Mouse (Mus musculus) neural tube, embryonic 15.5 days (tissue): ENCODE data around the gene Lrrc23. TPM values are rescaled to one million over a fixed set of nuclear protein-coding genes. Genes with fewer than 3 reads are reported as not detected.

Experiments used
- ATAC-seq: fragments of 200-750 bp; cut with Nextera tagmentation; 2 replicates; pipeline ENCODE4 v1.8.0; 2017; ENCODE audit warnings: mild to moderate bottlenecking, moderate TSS enrichment, moderate library complexity; ENCODE audit not compliant: low FRiP score
- H3K27ac ChIP-seq: fragments of 300-500 bp; sonication (generic); replicated peaks from 2 replicates; pipeline ENCODE4 v1.5.1; 2015; ENCODE audit warnings: mild to moderate bottlenecking, inconsistent platforms
- H3K27me3 ChIP-seq: fragments of 300-500 bp; sonication (generic); replicated peaks from 2 replicates; pipeline ENCODE4 v1.6.1; 2015; ENCODE audit warnings: inconsistent platforms
- H3K36me3 ChIP-seq: fragments of 300-500 bp; sonication (generic); 2 replicates; pipeline ENCODE4 v1.6.1; 2015; ENCODE audit warnings: inconsistent platforms
- H3K4me1 ChIP-seq: fragments of 300-500 bp; sonication (generic); 2 replicates; pipeline ENCODE4 v1.6.1; 2015; ENCODE audit warnings: inconsistent platforms
- H3K4me2 ChIP-seq: fragments of 300-500 bp; sonication (generic); 2 replicates; pipeline ENCODE4 v1.6.1; 2015; ENCODE audit warnings: inconsistent platforms, mild to moderate bottlenecking, moderate library complexity
- H3K4me3 ChIP-seq: fragments of 300-500 bp; sonication (generic); replicated peaks from 2 replicates; pipeline ENCODE4 v1.5.1; 2015; ENCODE audit warnings: mild to moderate bottlenecking, inconsistent platforms
- H3K9ac ChIP-seq: fragments of 300-500 bp; sonication (generic); replicated peaks from 2 replicates; pipeline ENCODE4 v1.6.1; 2015; ENCODE audit warnings: mild to moderate bottlenecking, inconsistent platforms
- H3K9me3 ChIP-seq: fragments of 300-500 bp; sonication (generic); replicated peaks from 2 replicates; pipeline ENCODE4 v1.6.1; 2016; ENCODE audit warnings: inconsistent platforms
- WGBS: fragments of 180-500 bp; shearing (Covaris S2); methylation state at CpG from one replicate; pipeline ENCODE4 v1.1.7; 2015; ENCODE audit warnings: mixed read lengths; 5-methylcytosine and 5-hydroxymethylcytosine counted together
- polyA plus RNA-seq: library from polyadenylated mRNA; unstranded; fragments of >200 nt; fragmentation: Nextera tagmentation; extraction: Ambion mirVana; gene quantifications from 2 replicates; pipeline ENCODE4 v1.2.1, GENCODE M21; 2015

Gene Lrrc23
- polyA plus RNA-seq, 1 experiment from 2014 or later, result 1.7 TPM

- H3K27me3 ChIP-seq, result no peaks in the 10 kb centered on the region; the same call in none of the 2 replicates
- peaks cover 17% of the 10 kb centered on the region; the same call in 1 of the 2 replicates for H3K36me3 ChIP-seq
- no peak for ATAC-seq
- H3K4me2 ChIP-seq, result no peak overlapping the region
- WGBS, result 81% methylated on average over 7 of the region's 7 CpGs
- peaks cover 32% of the 10 kb centered on the region for H3K4me1 ChIP-seq
- no peak overlapping the region for H3K9ac ChIP-seq
- no peaks in the 10 kb centered on the region for H3K9me3 ChIP-seq
- no peak overlapping the region for H3K27ac ChIP-seq
- no peak overlapping the region for H3K4me3 ChIP-seq
These were observed 13.6 kb downstream of the Lrrc23 start for GRCm38 (mm10) chr6:124765951-124766350.

DNA sequence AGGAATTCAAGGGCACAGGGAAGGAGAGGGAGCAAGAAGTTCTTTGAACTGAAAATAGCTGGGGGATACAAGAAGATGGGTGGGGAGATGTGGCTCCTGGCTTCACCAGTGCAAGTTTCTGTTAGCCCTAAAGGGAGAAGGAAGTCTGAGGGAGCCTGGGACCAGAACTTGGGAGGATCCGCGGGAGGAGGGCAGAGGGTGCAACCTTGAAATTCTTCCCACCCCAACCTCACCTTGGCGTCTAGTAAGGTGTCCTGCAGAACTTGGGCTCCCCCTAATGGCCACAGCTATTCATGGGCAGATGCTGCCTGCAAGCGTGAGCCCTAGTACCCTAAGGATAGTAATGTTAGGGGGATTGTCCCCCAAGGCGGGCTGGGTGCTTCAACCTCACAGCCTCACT lies 20.3 kb downstream of the Lrrc23 start:
- H3K27me3 ChIP-seq, result no peaks in the 10 kb centered on the region
- H3K4me2 ChIP-seq, result peak overlapping the region; percentile 90; the same call in 1 of the 2 replicates
- H3K36me3 ChIP-seq, result 0 out of 2 replicates have a peak, but pooled peaks cover 13% of the 10 kb centered on the region
- H3K9me3 ChIP-seq, result no peaks in the 10 kb centered on the region
- H3K9ac ChIP-seq, result 0 out of 2 replicates have a peak overlapping the region, but pooled peaks have one; percentile 1
- H3K4me1 ChIP-seq, result peaks cover 36% of the 10 kb centered on the region
- no peak overlapping the region for H3K4me3 ChIP-seq
- WGBS, result 2% methylated on average over 5 of the region's 5 CpGs
- H3K27ac ChIP-seq, result peak overlapping the region; percentile 98
- ATAC-seq, result no peak

DNA sequence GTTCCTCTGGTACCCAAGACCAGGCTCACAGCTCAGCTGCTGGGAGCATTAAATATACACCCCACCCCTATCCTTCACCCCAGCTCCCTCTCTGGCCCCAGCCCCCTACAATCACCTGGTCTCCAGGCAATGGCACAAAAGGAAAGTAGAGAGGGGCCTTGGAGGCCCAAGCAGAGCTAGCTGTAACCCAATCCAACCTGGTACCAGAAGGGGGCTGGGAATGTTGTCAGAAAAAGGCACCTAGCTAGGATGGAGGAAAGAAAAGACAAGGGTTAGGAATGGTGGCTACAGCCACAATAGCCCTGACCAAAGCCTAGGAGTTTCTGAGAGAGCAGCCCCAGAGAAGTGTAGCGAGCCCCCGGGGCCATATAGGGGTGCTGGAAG lies 20.7 kb downstream of the Lrrc23 start:
- Histone ChIP-seq H3K9ac (0 out of 2 replicates have a peak overlapping the region, but pooled peaks have one; percentile 1), H3K27me3 (no peaks in the 10 kb centered on the region), H3K4me3 (no peak overlapping the region), H3K4me1 (peaks cover 40% of the 10 kb centered on the region), H3K27ac (peak overlapping the region; percentile 98), H3K36me3 (0 out of 2 replicates have a peak, but pooled peaks cover 13% of the 10 kb centered on the region), H3K9me3 (no peaks in the 10 kb centered on the region), H3K4me2 (peak overlapping the region; percentile 90; the same call in 1 of the 2 replicates)
- 56% methylated on average over 2 of the region's 2 CpGs for WGBS
- no peak for ATAC-seq

DNA sequence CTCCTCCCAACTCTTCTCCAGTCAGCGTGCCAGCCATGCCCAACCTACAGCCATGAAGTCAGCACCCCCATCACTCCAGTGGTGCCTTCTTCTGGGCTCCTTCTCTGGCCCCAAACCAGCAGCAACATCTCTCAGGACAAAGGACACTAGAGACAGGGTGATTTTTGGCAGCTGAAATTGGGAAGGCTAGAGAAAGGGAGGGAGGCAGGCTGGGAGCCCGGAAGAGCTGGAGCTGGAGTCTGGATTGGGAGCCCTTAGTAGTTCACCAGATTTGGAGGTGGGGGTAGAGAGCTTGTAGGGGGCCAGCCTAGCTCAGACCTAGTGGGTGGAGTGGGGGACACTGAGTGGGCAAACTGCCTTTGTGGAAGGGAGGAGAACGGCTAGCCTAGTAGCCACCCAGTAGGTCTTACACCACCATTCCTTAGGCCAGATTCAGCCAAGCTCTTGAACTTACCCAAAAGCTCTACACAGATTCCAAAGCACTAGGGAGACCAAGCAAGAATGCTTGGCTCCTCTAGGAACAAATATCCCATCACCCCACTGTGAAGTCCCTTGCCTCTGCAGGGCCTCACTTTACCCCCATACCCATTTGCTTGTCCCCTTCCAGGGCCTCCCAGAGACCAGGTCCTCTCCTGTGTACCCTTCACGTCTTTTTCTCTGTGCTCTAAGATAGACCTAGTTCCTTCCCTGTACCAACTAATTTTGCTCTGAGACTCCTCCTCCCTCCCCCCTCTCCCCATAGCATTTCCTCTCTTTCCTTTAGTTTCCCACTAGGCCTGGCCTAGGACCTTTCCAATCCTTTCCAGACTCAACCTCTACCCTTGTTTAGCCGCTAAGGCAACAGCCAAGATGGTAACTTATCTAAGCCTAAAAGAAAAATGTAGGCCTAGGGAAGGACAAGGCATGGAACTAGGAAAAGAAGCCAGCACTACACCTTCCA lies 21.3 kb downstream of the Lrrc23 start:
- peak overlapping the region; percentile 95; the same call in 1 of the 2 replicates for H3K9ac ChIP-seq
- H3K4me3 ChIP-seq, result peak overlapping the region; percentile 74
- peak overlapping the region; percentile 98 for H3K27ac ChIP-seq
- 0 out of 2 replicates have a peak, but pooled peaks cover 13% of the 10 kb centered on the region for H3K36me3 ChIP-seq
- WGBS, result 26% methylated on average over 5 of the region's 5 CpGs
- no peaks in the 10 kb centered on the region for H3K27me3 ChIP-seq
- peaks cover 47% of the 10 kb centered on the region for H3K4me1 ChIP-seq
- ATAC-seq, result 0 out of 2 replicates have a peak, but pooled peaks have one; percentile 4
- H3K9me3 ChIP-seq, result no peaks in the 10 kb centered on the region
- H3K4me2 ChIP-seq, result peak overlapping the region; percentile 90

GRCm38 (mm10) chr6:124757351-124757880 lies 22.1 kb downstream of the Lrrc23 start:
- no peaks in the 10 kb centered on the region for H3K9me3 ChIP-seq
- H3K4me2 ChIP-seq, result peak overlapping the region; percentile 90
- 0 out of 2 replicates have a peak, but pooled peaks cover 7% of the 10 kb centered on the region for H3K36me3 ChIP-seq
- WGBS, result 8% methylated on average over 5 of the region's 5 CpGs
- peak overlapping the region; percentile 98 for H3K27ac ChIP-seq
- peak overlapping the region; percentile 95 for H3K9ac ChIP-seq
- H3K27me3 ChIP-seq, result no peaks in the 10 kb centered on the region
- no peak for ATAC-seq
- H3K4me1 ChIP-seq, result peaks cover 55% of the 10 kb centered on the region
- H3K4me3 ChIP-seq, result peak overlapping the region; percentile 74

DNA sequence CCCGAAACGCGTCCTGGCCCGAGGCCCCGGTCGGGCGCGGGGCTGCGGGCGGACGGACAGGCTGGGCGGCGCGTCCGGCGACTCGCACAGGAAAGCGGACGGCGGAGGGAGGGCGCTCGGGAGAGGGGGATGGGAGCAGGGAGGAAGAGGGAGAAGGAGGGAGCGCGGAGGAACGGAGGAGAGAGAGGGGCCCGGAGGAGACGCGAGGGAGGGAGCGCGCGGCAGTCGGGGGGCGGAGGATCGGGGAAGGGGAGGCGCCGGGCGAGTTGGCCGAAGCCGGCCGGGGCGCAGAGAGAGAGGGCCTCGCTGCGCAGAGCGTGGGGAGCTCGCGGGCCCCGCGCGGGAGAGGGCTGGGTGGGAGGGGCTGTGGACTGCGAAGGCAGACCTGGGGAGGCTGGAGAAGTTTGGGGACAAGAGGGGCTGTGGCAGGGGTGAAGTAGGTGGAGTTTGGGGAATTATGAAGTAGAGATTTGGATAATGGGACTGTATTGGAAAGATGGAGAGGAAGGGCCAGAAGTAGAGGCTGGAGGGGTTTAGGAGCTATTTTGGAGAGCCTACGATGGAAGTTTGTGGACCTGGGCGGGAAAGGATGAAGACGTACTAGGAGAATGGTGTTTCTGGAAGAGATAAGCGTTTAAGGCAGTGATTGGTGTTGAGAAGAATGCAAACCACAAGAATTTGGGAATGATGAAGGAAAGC lies 22.7 kb downstream of the Lrrc23 start:
- WGBS, result under 1% methylated on average over 51 of the region's 54 CpGs
- H3K4me1 ChIP-seq, result peaks cover 60% of the 10 kb centered on the region
- H3K4me2 ChIP-seq, result peak overlapping the region; percentile 90
- peak; percentile 85 for ATAC-seq
- no peaks in the 10 kb centered on the region for H3K27me3 ChIP-seq
- H3K9me3 ChIP-seq, result no peaks in the 10 kb centered on the region
- 0 out of 2 replicates have a peak, but pooled peaks cover 6% of the 10 kb centered on the region for H3K36me3 ChIP-seq
- peak overlapping the region; percentile 74 for H3K4me3 ChIP-seq
- peak overlapping the region; percentile 98 for H3K27ac ChIP-seq
- H3K9ac ChIP-seq, result peak overlapping the region; percentile 95

DNA sequence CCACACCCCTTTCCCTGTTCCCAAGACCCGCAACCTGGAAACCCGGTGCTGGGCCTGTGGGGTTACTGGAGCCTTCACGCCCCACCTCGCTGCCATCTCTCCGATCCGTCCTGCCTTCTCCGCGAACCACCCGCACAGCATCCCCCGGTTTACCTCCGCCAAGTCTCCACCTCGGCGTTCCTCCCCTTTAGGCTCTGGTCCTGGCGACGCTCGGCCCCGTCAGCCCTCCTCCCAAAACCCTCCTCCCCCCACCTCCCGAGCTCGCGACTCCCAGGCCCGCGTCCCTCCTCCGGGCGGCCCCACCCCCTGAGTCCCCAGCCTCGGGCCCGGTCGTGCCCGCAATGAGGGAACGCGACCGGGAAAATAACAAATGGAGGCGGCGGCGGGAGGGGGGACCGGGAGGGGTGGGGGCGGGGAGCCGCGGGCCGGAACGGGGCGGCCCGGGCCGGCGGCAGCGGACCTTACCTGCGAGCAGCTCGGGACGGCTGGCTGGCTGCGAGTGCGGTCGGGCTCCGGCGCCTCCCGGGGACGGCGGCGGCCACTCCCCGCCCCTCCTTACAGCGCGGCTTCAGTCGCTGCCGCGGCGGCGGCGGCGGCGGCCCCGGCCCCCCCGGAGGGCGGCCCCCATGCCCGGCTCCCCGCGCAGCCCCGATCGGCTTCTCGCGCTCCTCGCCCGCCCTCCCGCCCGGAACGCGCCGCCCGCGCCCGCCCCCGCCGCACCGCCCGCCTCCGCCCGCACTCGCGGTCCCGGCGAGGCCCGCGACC lies 23.5 kb downstream of the Lrrc23 start, which contains the start of the genes Gm45234 and Atn1:
TSS of gene Gm45234 (minus strand) at position 191 of the 765 bp plus-strand sequence.
TSS of gene Atn1 (minus strand) at position 694 of the 765 bp plus-strand sequence.
- H3K9me3 ChIP-seq, result no peaks in the 10 kb centered on the region
- H3K9ac ChIP-seq, result peak within 1 kb of the TSS; percentile 95
- no peaks in the 10 kb centered on the region for H3K27me3 ChIP-seq
- WGBS, result under 1% methylated on average over 69 of the region's 100 CpGs
- H3K4me3 ChIP-seq, result peak within 1 kb of the TSS; percentile 74
- peak within 1 kb of the TSS; percentile 90 for H3K4me2 ChIP-seq
- H3K4me1 ChIP-seq, result peaks cover 64% of the 10 kb centered on the region
- H3K36me3 ChIP-seq, result no peaks in the 10 kb centered on the region
- peak; percentile 68 for ATAC-seq
- H3K27ac ChIP-seq, result peak within 1 kb of the TSS; percentile 98

DNA sequence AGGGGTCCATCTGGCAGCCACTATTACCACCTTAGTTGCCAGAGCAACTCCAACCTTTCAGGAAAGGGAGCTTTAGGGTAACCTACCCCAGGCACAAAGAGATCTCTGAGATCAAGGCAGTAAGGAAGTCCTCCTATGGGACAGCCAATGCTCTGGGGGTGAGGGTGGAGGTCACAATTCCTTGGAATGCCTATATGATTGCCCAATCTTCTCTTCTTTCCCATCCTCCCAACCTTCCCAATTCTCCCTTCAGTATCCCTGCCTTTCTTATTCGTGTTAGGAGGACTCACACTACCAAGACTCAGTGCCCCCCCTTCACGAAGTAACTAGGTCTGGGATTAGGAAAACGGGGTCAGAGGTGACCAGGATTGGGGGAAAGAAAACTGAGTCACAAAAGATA lies 24.2 kb downstream of the Lrrc23 start:
- peaks cover 66% of the 10 kb centered on the region for H3K4me1 ChIP-seq
- no peaks in the 10 kb centered on the region for H3K36me3 ChIP-seq
- WGBS, result 5% methylated on average over 3 of the region's 3 CpGs
- no peaks in the 10 kb centered on the region for H3K27me3 ChIP-seq
- peak overlapping the region; percentile 74 for H3K4me3 ChIP-seq
- peak overlapping the region; percentile 95 for H3K9ac ChIP-seq
- H3K4me2 ChIP-seq, result peak overlapping the region; percentile 90
- ATAC-seq, result no peak
- no peaks in the 10 kb centered on the region for H3K9me3 ChIP-seq
- peak overlapping the region; percentile 98 for H3K27ac ChIP-seq

DNA sequence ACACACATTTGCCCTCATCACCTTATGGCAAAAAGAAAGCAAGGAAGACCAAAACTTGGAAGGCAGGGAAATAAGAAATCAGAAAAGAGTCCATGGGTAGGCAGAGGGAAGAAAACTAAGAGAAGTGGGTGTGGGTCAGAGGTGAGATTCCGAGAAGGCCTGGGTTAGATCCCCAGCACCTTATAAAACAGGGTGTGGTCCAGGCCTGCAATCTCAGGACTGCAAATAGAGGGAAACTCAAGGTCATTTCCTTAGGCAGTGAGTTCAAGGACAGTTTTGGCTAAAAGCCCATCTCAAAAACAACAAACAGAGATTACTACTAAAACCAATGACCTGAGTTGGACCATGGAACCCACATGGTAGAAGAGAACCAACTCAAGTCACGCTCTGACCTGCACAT lies 25.7 kb downstream of the Lrrc23 start:
- Histone ChIP-seq H3K4me2 (peak overlapping the region; percentile 90), H3K4me3 (no peak overlapping the region), H3K27ac (no peak overlapping the region), H3K9ac (no peak overlapping the region), H3K36me3 (peaks cover 11% of the 10 kb centered on the region), H3K27me3 (no peaks in the 10 kb centered on the region), H3K9me3 (no peaks in the 10 kb centered on the region), H3K4me1 (peaks cover 66% of the 10 kb centered on the region)
- ATAC-seq, result no peak
- WGBS, result 89% methylated on average over 2 of the region's 2 CpGs

DNA sequence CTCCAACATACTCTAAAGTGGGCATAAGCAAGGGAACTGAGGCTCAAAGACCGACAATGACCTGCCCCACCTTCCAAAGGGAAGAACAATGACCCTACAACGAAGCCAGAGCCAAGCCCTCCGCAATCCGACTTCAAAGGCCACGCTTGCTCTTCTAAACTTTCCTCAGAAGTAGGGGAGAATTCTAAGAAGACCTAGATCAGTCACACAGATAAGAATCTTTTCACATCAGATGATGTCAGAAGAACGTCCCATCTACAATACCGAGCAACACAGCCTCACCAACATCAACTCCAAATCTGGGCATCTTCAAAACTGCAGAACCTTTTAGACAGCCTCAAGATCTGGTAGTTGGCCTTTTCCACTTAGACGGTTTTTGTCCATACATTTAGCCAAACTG lies 29.1 kb downstream of the Lrrc23 start:
- H3K36me3 ChIP-seq, result peaks cover 34% of the 10 kb centered on the region
- WGBS, result 89% methylated on average over 8 of the region's 8 CpGs
- no peak overlapping the region for H3K4me3 ChIP-seq
- ATAC-seq, result no peak
- no peaks in the 10 kb centered on the region for H3K27me3 ChIP-seq
- peaks cover 61% of the 10 kb centered on the region for H3K4me1 ChIP-seq
- H3K9me3 ChIP-seq, result no peaks in the 10 kb centered on the region
- no peak overlapping the region for H3K9ac ChIP-seq
- no peak overlapping the region for H3K27ac ChIP-seq
- no peak overlapping the region for H3K4me2 ChIP-seq
